Mouse (Mus musculus) liver, adult 2 months (tissue): ENCODE results near the gene Slc48a1. TPM values are rescaled to one million over a fixed set of nuclear protein-coding genes. Genes with fewer than 3 reads are reported as not detected.

Source experiments
- DNase-seq: peaks from one replicate; pipeline ENCODE4 v3.0.0-alpha.2; 2011; ENCODE audit warnings: low read depth, low spot score; ENCODE audit errors: extremely low read depth
- H3K27ac ChIP-seq: fragments of 200-500 bp; replicated peaks from 2 replicates; pipeline ENCODE4 v1.5.1; 2012; ENCODE audit warnings: low read depth, mild to moderate bottlenecking, control low read depth, inconsistent platforms, low read length; ENCODE audit not compliant: insufficient read depth
- H3K27me3 ChIP-seq: fragments of 200-500 bp; 2 replicates; pipeline ENCODE4 v1.6.1; 2012; ENCODE audit warnings: mild to moderate bottlenecking, moderate library complexity, low read length, inconsistent platforms; ENCODE audit not compliant: control insufficient read depth, insufficient read depth
- H3K36me3 ChIP-seq: fragments of 200-500 bp; 2 replicates; pipeline ENCODE4 v1.6.1; 2012; ENCODE audit warnings: low read length, inconsistent platforms; ENCODE audit not compliant: control insufficient read depth, insufficient read depth
- H3K4me1 ChIP-seq: fragments of 200-500 bp; 2 replicates; pipeline ENCODE4 v1.6.1; 2011; ENCODE audit warnings: low read length; ENCODE audit not compliant: control insufficient read depth, insufficient read depth
- H3K4me3 ChIP-seq: fragments of 200-500 bp; 2 replicates; pipeline ENCODE4 v1.5.1; 2011; ENCODE audit warnings: low read depth, mild to moderate bottlenecking, control low read depth, low read length, moderate library complexity; ENCODE audit not compliant: insufficient read depth
- H3K79me2 ChIP-seq: fragments of 200-500 bp; 2 replicates; pipeline ENCODE4 v1.6.1; 2012; ENCODE audit warnings: inconsistent platforms, mild to moderate bottlenecking, low read length, moderate library complexity; ENCODE audit not compliant: control insufficient read depth, insufficient read depth
- H3K9ac ChIP-seq: fragments of 200-500 bp; 2 replicates; pipeline ENCODE4 v1.6.1; 2012; ENCODE audit warnings: low read depth, mild to moderate bottlenecking, control low read depth, inconsistent platforms, low read length
- CTCF ChIP-seq: fragments of 200-500 bp; IDR thresholded peaks from 2 replicates; pipeline ENCODE4 v1.5.1; 2011; ENCODE audit warnings: low read depth, low read length, control low read depth
- POLR2A ChIP-seq: fragments of 200-500 bp; IDR thresholded peaks from 2 replicates; pipeline ENCODE4 v1.6.1; 2011; ENCODE audit warnings: low read length, control low read depth; ENCODE audit not compliant: insufficient read depth; ENCODE audit errors: extremely low read depth
- WGBS: fragments of 180-500 bp; shearing (Covaris S2); methylation state at CpG from one replicate; pipeline ENCODE4 v1.1.7; 2018; 5-methylcytosine and 5-hydroxymethylcytosine counted together
- polyA plus RNA-seq: library from polyadenylated mRNA; depleted of rRNA; stranded (reverse); fragments of >200 nt; gene quantifications from 2 replicates; pipeline ENCODE4 v1.2.3, GENCODE M21; 2012; rRNA removed
- total RNA-seq: library from RNA; depleted of rRNA; stranded (reverse); fragments of >200 nt; gene quantifications from 2 replicates; pipeline ENCODE4 v1.2.3, GENCODE M21; 2014; rRNA removed

Slc48a1 gene
- total RNA-seq (15.2 and 21.1 TPM in 2 replicates), polyA plus RNA-seq (54.9 and 58.6 TPM in 2 replicates)

DNA sequence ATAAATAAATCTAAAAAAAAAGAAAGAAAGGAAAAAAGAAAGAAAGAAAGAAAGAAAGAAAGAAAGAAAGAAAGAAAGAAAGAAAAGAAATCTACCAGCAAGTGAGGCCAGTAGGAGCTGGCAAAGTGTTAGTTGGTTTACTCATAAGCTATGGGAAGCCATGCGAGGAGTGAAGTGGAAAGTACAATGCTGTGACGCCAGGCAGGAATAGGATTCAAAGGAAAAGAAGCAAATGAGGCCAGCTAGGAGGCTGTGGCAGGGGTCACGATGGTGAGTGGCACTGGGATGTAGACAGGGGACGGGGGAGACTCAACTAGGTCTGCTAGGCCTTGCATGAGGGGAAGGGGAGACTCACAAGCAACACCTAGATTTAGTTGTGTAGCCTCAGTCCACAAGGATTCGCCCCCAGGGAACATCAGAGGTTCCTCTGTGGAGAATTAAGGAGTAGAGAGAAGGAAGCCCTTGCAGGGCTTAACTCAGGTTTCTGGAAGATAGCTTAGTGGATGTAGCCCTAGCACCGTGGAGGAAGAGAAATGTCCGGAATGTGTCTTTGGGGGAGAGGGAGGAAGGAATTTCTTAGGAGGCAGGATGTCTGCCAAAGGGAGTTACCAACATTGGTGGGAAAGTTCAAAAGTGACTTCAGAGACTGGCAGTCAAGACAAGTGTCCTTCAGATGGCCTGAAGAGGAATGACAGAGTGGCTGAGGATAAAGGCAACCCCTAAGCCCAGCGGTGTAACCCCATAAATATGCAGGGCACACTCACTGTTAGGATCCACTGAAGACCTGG is at the start of gene Slc48a1:
Gene Slc48a1, plus strand, starts transcription at position 210 of the 788 bp plus-strand sequence.
- Histone ChIP-seq H3K36me3 (no peaks in the 10 kb centered on the region), H3K79me2 (no peaks in the 10 kb centered on the region), H3K27me3 (no peaks in the 10 kb centered on the region), H3K27ac (no peak within 1 kb of the TSS), H3K4me1 (peaks cover 5% of the 10 kb centered on the region; the same call in 1 of the 2 replicates), H3K4me3 (no peak within 1 kb of the TSS), H3K9ac (no peak within 1 kb of the TSS)
- DNase-seq = no peak
- WGBS = 81% methylated on average over 8 of the region's 8 CpGs
- no peak for TF ChIP-seq CTCF
- TF ChIP-seq POLR2A = no peak

DNA sequence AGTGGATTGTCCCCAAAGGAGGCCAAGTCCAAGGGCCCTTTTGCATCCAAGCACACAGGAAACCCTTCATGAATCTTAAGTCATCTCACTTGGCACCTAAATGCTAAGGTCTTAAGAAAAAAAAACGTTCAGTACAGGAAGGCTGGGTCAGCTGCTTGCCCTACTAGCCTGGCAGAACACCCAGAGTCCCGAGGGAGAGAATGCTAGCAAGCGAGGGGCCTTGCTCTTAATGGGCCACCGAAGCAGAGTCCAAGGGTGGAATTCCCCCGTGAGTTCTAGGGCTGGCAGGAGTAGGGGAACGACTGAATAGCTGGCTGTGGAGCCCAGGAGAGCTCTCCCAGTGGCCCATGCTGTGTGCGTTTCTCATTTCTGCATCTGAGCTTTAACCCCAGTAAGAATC is 49.5 kb upstream of the Slc48a1 start:
- Histone ChIP-seq H3K9ac (no peak overlapping the region), H3K36me3 (no peaks in the 10 kb centered on the region), H3K4me1 (0 out of 2 replicates have a peak, but pooled peaks cover 1% of the 10 kb centered on the region), H3K27me3 (no peaks in the 10 kb centered on the region), H3K27ac (no peak overlapping the region), H3K79me2 (no peaks in the 10 kb centered on the region), H3K4me3 (no peak overlapping the region)
- no peak for DNase-seq
- TF ChIP-seq CTCF = no peak
- TF ChIP-seq POLR2A = no peak
- 64% methylated on average over 7 of the region's 7 CpGs for WGBS

DNA sequence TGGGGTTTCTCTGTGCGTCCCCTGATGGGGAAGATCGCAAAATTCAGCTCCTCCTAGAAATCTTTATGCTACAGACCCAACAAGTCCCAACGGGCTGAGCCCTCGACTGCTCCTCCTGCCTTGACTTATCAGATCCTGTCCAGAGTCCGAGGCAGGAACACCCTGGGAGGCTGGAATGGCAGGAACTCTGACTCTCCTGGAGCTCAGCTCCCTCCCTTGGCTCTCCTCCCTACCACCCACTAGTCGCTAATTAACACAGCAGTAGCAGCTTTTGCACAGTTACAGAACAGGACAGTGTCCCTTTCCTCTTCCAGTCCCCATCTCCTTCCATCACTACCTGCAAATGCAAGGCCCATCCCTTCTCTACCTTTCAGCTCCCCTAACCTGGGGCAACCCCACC is 48.0 kb upstream of the Slc48a1 start:
- no peak overlapping the region for H3K4me3 ChIP-seq
- TF ChIP-seq CTCF (no peak), POLR2A (no peak)
- H3K27me3 ChIP-seq = no peaks in the 10 kb centered on the region
- H3K27ac ChIP-seq = no peak overlapping the region
- H3K36me3 ChIP-seq = no peaks in the 10 kb centered on the region
- no peak overlapping the region for H3K9ac ChIP-seq
- WGBS = 68% methylated on average over 6 of the region's 6 CpGs
- DNase-seq = no peak
- 0 out of 2 replicates have a peak, but pooled peaks cover 1% of the 10 kb centered on the region for H3K4me1 ChIP-seq
- no peaks in the 10 kb centered on the region for H3K79me2 ChIP-seq

DNA sequence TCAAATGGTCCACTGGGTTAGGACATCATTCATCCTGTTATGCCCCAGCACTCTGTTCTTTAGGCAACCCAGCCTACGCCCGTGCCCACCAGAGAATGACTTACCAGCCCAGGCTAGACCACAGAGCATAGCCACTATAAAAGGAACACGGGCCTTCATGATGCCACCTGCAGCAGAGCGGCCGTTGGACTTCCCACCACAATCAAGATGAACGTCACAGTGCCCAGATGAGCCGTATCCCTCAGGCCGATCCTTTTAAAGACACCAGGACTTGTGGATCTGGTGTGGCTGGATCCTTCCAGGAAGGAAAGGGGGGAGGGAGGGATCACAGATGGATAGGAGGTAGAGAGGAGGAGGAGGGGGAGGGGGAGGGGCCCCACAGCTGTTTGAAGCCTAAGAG is 47.2 kb upstream of the Slc48a1 start, which contains the start of gene Endou:
Gene Endou, minus strand, starts transcription at position 229 of the 400 bp plus-strand sequence.
- H3K27ac ChIP-seq = no peak within 1 kb of the TSS
- WGBS = 86% methylated on average over 8 of the region's 8 CpGs
- DNase-seq = no peak

DNA sequence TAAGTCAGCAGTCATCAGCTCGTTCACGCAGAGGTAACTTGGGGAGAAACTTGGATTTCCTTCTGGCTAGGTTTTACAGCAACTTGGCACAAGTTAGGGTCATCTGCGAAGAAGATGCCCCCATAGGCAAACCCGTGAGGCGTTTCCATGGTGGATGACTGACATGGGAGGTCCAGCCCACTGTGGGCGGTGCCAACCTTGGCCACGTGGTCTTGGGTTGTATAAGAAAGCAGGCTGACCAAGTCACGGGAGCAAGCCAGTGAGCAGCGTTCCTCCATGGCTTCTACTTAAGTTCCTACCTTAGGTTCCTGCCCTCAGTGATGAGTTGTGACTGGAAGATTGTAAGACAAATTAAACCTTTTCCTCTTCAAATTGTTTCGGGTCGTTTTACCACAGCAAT is 46.3 kb upstream of the Slc48a1 start:
- 91% methylated on average over 11 of the region's 11 CpGs for WGBS
- Histone ChIP-seq H3K4me3 (no peak overlapping the region), H3K9ac (no peak overlapping the region), H3K27me3 (no peaks in the 10 kb centered on the region), H3K36me3 (no peaks in the 10 kb centered on the region), H3K4me1 (0 out of 2 replicates have a peak, but pooled peaks cover 1% of the 10 kb centered on the region), H3K27ac (no peak overlapping the region), H3K79me2 (no peaks in the 10 kb centered on the region)
- no peak for DNase-seq
- TF ChIP-seq CTCF = no peak
- no peak for TF ChIP-seq POLR2A

More for the DNA sequence above, 47.2 kb upstream of the Slc48a1 start, which contains the start of gene Endou:
- H3K4me1 ChIP-seq = 0 out of 2 replicates have a peak, but pooled peaks cover 1% of the 10 kb centered on the region
- H3K9ac ChIP-seq = no peak within 1 kb of the TSS
- no peaks in the 10 kb centered on the region for H3K36me3 ChIP-seq
- TF ChIP-seq POLR2A = no peak
- no peak for TF ChIP-seq CTCF
- no peaks in the 10 kb centered on the region for H3K79me2 ChIP-seq
- H3K27me3 ChIP-seq = no peaks in the 10 kb centered on the region
- no peak within 1 kb of the TSS for H3K4me3 ChIP-seq

DNA sequence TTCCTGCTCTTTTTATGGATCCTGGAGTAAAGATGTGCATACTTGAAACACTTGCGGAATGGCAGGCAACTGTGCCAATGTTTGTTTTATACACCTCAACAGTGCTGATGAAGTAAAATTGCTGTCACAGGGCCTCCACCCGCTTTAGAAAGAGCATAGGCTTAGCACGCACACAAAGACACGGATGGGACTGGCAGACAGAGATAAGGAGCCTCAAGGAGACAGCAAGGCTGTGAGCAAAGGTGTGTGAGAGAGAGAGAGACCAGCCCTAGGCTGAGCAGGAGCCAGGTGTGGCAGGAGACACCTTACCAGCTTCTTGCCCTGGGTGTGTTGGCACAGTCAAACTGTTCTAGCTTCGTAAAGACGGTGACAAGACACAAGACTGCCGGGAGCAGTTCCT is 39.4 kb upstream of the Slc48a1 start:
- DNase-seq = no peak
- no peak for TF ChIP-seq CTCF
- TF ChIP-seq POLR2A = no peak
- Histone ChIP-seq H3K4me1 (no peaks in the 10 kb centered on the region), H3K79me2 (no peaks in the 10 kb centered on the region), H3K27ac (no peak overlapping the region), H3K4me3 (no peak overlapping the region), H3K27me3 (no peaks in the 10 kb centered on the region), H3K9ac (no peak overlapping the region), H3K36me3 (no peaks in the 10 kb centered on the region)
- WGBS = 80% methylated on average over 7 of the region's 7 CpGs
